Mouse (Mus musculus): ENCODE data around the gene Ilkap.
A peak's percentile ranks its signal among the peaks of the same experiment; 100 is the strongest.

Gene Ilkap

GRCm38 (mm10) chr1:91413898-91414594 lies 15.4 kb upstream of the Ilkap start, which contains the start of gene Hes6:
TSS of gene Hes6 (minus strand) at chr1:91414038.
- DNase-seq (ENCODE audit: low spot score): no peak

- no peak for DNase-seq (ENCODE audit: low spot score)
Measured at GRCm38 (mm10) chr1:91413536-91413897, 14.9 kb upstream of the Ilkap start.

GRCm38 (mm10) chr1:91413030-91413506 lies 14.5 kb upstream of the Ilkap start:
- DNase-seq (ENCODE audit: low spot score): peak; percentile 87

- DNase-seq (ENCODE audit: low spot score): no peak
Measured at GRCm38 (mm10) chr1:91412286-91413029, 13.8 kb upstream of the Ilkap start.

GRCm38 (mm10) chr1:91411631-91412285 lies 13.1 kb upstream of the Ilkap start:
- DNase-seq (ENCODE audit: low spot score): no peak

GRCm38 (mm10) chr1:91407819-91408218 lies 9.2 kb upstream of the Ilkap start:
- DNase-seq (ENCODE audit: low spot score): no peak

GRCm38 (mm10) chr1:91405406-91406169 lies 7.0 kb upstream of the Ilkap start:
- no peak for DNase-seq (ENCODE audit: low spot score)

- no peak for DNase-seq (ENCODE audit: low spot score)
Measured at GRCm38 (mm10) chr1:91404976-91405375, 6.4 kb upstream of the Ilkap start.

- DNase-seq (ENCODE audit: low spot score): no peak
Measured at GRCm38 (mm10) chr1:91397927-91398259, 722 bp downstream of the Ilkap start.

- no peak for DNase-seq (ENCODE audit: low spot score)
Measured at GRCm38 (mm10) chr1:91390369-91390768, 8.2 kb downstream of the Ilkap start.

- DNase-seq (ENCODE audit: low spot score): no peak
Measured at GRCm38 (mm10) chr1:91381091-91381471, 17.5 kb downstream of the Ilkap start.

GRCm38 (mm10) chr1:91380453-91381090 lies 18.0 kb downstream of the Ilkap start:
- no peak for DNase-seq (ENCODE audit: low spot score)

GRCm38 (mm10) chr1:91373414-91373835 lies 25.2 kb downstream of the Ilkap start:
- no peak for DNase-seq (ENCODE audit: low spot score)

GRCm38 (mm10) chr1:91370055-91370454 lies 28.6 kb downstream of the Ilkap start:
- DNase-seq (ENCODE audit: low spot score): no peak

GRCm38 (mm10) chr1:91369408-91369807 lies 29.2 kb downstream of the Ilkap start:
- DNase-seq (ENCODE audit: low spot score): no peak

- DNase-seq (ENCODE audit: low spot score): no peak
Measured at GRCm38 (mm10) chr1:91367295-91367694, 31.3 kb downstream of the Ilkap start.

GRCm38 (mm10) chr1:91366215-91367108 lies 32.2 kb downstream of the Ilkap start, which contains the start of gene Erfe:
TSS of gene Erfe (plus strand) at chr1:91366430.
- no peak for DNase-seq (ENCODE audit: low spot score)

- DNase-seq (ENCODE audit: low spot score): no peak
Measured at GRCm38 (mm10) chr1:91365816-91366214, 32.8 kb downstream of the Ilkap start.

- no peak for DNase-seq (ENCODE audit: low spot score)
Measured at GRCm38 (mm10) chr1:91364822-91365644, 33.6 kb downstream of the Ilkap start.

- no peak for DNase-seq (ENCODE audit: low spot score)
Measured at GRCm38 (mm10) chr1:91362113-91362512, 36.5 kb downstream of the Ilkap start.

Data from left cerebral cortex, adult 11 months (tissue).